Mouse (Mus musculus) G1E (cell line): ENCODE results near the gene Tmem236.
"Not testable (repeated sequence)": the region's sequence is repeated elsewhere in the genome, so short reads cannot be mapped to it uniquely, and the experiment has no call there.

Experiments
- CTCF ChIP-seq: IDR thresholded peaks from 2 replicates; pipeline ENCODE4 v1.5.1; 2012; ENCODE audit warnings: low read depth, low read length, inconsistent platforms, mixed read lengths
- GATA1 ChIP-seq: IDR thresholded peaks from 2 replicates; pipeline ENCODE4 v1.6.1; 2012; ENCODE audit warnings: borderline replicate concordance, low read length, inconsistent platforms, mixed read lengths
- POLR2AphosphoS5 ChIP-seq: IDR thresholded peaks from 2 replicates; pipeline ENCODE4 v1.6.1; 2012; ENCODE audit warnings: low read depth, low read length, inconsistent platforms; ENCODE audit not compliant: insufficient replicate concordance
- TAL1 ChIP-seq: conservative IDR thresholded peaks from 2 replicates; pipeline ENCODE4 v1.6.1; 2012; ENCODE audit warnings: low read depth, low read length, inconsistent platforms, mixed read lengths

- not testable (repeated sequence) for TF ChIP-seq GATA1, CTCF, TAL1, POLR2AphosphoS5
These were observed 24.1 kb downstream of the Tmem236 start for GRCm38 (mm10) chr2:14198325-14198903.
